Mouse (Mus musculus) hindbrain, embryonic 10.5 days (tissue): ENCODE measurements around the gene RPS10-NUDT3. TPM values are rescaled to one million over a fixed set of nuclear protein-coding genes. Genes with fewer than 3 reads are reported as not detected.

Experiments
- DNase-seq: peaks from one replicate; pipeline ENCODE4 v3.0.0-alpha.2; 2017; ENCODE audit warnings: low spot score
- H3K27ac ChIP-seq: fragments of 300-500 bp; sonication (generic); 2 replicates; pipeline ENCODE4 v1.5.1; 2016; ENCODE audit warnings: mild to moderate bottlenecking, moderate library complexity
- H3K27me3 ChIP-seq: fragments of 300-500 bp; sonication (generic); 2 replicates; pipeline ENCODE4 v1.6.1; 2016; ENCODE audit warnings: mild to moderate bottlenecking; ENCODE audit not compliant: poor library complexity, insufficient read depth, severe bottlenecking
- H3K36me3 ChIP-seq: fragments of 300-500 bp; sonication (generic); 2 replicates; pipeline ENCODE4 v1.6.1; 2016; ENCODE audit warnings: mild to moderate bottlenecking, moderate library complexity
- H3K4me1 ChIP-seq: fragments of 300-500 bp; sonication (generic); replicated peaks from 2 replicates; pipeline ENCODE4 v1.6.1; 2016; ENCODE audit warnings: mild to moderate bottlenecking
- H3K4me3 ChIP-seq: fragments of 300-500 bp; sonication (generic); 2 replicates; pipeline ENCODE4 v1.5.1; 2016; ENCODE audit warnings: mild to moderate bottlenecking, moderate library complexity
- H3K9me3 ChIP-seq: fragments of 300-500 bp; sonication (generic); 2 replicates; pipeline ENCODE4 v1.6.1; 2016; ENCODE audit warnings: mild to moderate bottlenecking, moderate library complexity
- WGBS: fragments of 180-500 bp; shearing (Covaris S2); methylation state at CpG from one replicate; pipeline ENCODE4 v1.1.7; 2016; 5-methylcytosine and 5-hydroxymethylcytosine counted together
- polyA plus RNA-seq: library from polyadenylated mRNA; unstranded; fragments of >200 nt; fragmentation: Nextera tagmentation; extraction: Ambion mirVana; gene quantifications from 2 replicates; pipeline ENCODE4 v1.2.1, GENCODE M21; 2016

The RPS10-NUDT3 gene
- 0.86 TPM in 1 of 2 replicates, not detected in the other for polyA plus RNA-seq

- WGBS = under 1% methylated on average over 72 of the region's 72 CpGs
- DNase-seq = peak; percentile 95
- Histone ChIP-seq H3K36me3 (peaks cover 47% of the 10 kb centered on the region), H3K27me3 (no peaks in the 10 kb centered on the region), H3K27ac (peak within 1 kb of the TSS; percentile 96), H3K4me3 (peak within 1 kb of the TSS; percentile 99), H3K9me3 (no peaks in the 10 kb centered on the region), H3K4me1 (peaks cover 50% of the 10 kb centered on the region)
These were observed at the start of gene RPS10-NUDT3 for GRCm38 (mm10) chr17:27634871-27635574. Gene RPS10-NUDT3 (minus strand): TSS chr17:27635222.

- peak overlapping the region; percentile 19 for H3K27ac ChIP-seq
- DNase-seq = peak; percentile 51
These were observed 44.1 kb upstream of the RPS10-NUDT3 start for GRCm38 (mm10) chr17:27678924-27679813.

GRCm38 (mm10) chr17:27677756-27678155 lies 42.7 kb upstream of the RPS10-NUDT3 start:
- Histone ChIP-seq H3K36me3 (no peaks in the 10 kb centered on the region), H3K27me3 (0 out of 2 replicates have a peak, but pooled peaks cover under 1% of the 10 kb centered on the region), H3K4me3 (no peak overlapping the region), H3K4me1 (peaks cover 19% of the 10 kb centered on the region), H3K9me3 (no peaks in the 10 kb centered on the region), H3K27ac (no peak overlapping the region)
- WGBS = 84% methylated on average over 5 of the region's 5 CpGs
- DNase-seq = no peak

More at GRCm38 (mm10) chr17:27678924-27679813, 44.1 kb upstream of the RPS10-NUDT3 start:
- no peaks in the 10 kb centered on the region for H3K9me3 ChIP-seq
- peaks cover 19% of the 10 kb centered on the region for H3K4me1 ChIP-seq
- peaks cover 15% of the 10 kb centered on the region for H3K27me3 ChIP-seq
- no peaks in the 10 kb centered on the region for H3K36me3 ChIP-seq
- H3K4me3 ChIP-seq = no peak overlapping the region
- 40% methylated on average over 11 of the region's 11 CpGs for WGBS

- WGBS = 80% methylated on average over 7 of the region's 7 CpGs
- H3K27me3 ChIP-seq = no peaks in the 10 kb centered on the region
- no peak overlapping the region for H3K4me3 ChIP-seq
- DNase-seq = no peak
- no peaks in the 10 kb centered on the region for H3K9me3 ChIP-seq
- no peak overlapping the region for H3K27ac ChIP-seq
- H3K4me1 ChIP-seq = peaks cover 19% of the 10 kb centered on the region
- H3K36me3 ChIP-seq = no peaks in the 10 kb centered on the region
These were observed 41.2 kb upstream of the RPS10-NUDT3 start for GRCm38 (mm10) chr17:27676270-27676669.

- Histone ChIP-seq H3K4me3 (no peak overlapping the region), H3K27me3 (no peaks in the 10 kb centered on the region), H3K36me3 (no peaks in the 10 kb centered on the region), H3K27ac (no peak overlapping the region), H3K4me1 (peaks cover 19% of the 10 kb centered on the region), H3K9me3 (no peaks in the 10 kb centered on the region)
- no peak for DNase-seq
- 68% methylated on average over 9 of the region's 9 CpGs for WGBS
These were observed 40.4 kb upstream of the RPS10-NUDT3 start for GRCm38 (mm10) chr17:27675453-27675852.

- Histone ChIP-seq H3K27me3 (no peaks in the 10 kb centered on the region), H3K36me3 (no peaks in the 10 kb centered on the region), H3K27ac (no peak overlapping the region), H3K4me3 (no peak overlapping the region), H3K9me3 (no peaks in the 10 kb centered on the region), H3K4me1 (peaks cover 4% of the 10 kb centered on the region)
- WGBS = 75% methylated on average over 7 of the region's 7 CpGs
- DNase-seq = no peak
These were observed 38.9 kb upstream of the RPS10-NUDT3 start for GRCm38 (mm10) chr17:27673945-27674344.

GRCm38 (mm10) chr17:27671720-27672119 lies 36.7 kb upstream of the RPS10-NUDT3 start:
- WGBS = 86% methylated on average over 6 of the region's 6 CpGs
- Histone ChIP-seq H3K4me3 (no peak overlapping the region), H3K27me3 (no peaks in the 10 kb centered on the region), H3K4me1 (no peaks in the 10 kb centered on the region; the same call in 1 of the 2 replicates), H3K36me3 (no peaks in the 10 kb centered on the region), H3K9me3 (no peaks in the 10 kb centered on the region), H3K27ac (no peak overlapping the region)
- DNase-seq = no peak

- Histone ChIP-seq H3K36me3 (no peaks in the 10 kb centered on the region), H3K9me3 (no peaks in the 10 kb centered on the region), H3K4me3 (no peak overlapping the region), H3K27me3 (peaks cover 41% of the 10 kb centered on the region), H3K4me1 (peaks cover 22% of the 10 kb centered on the region), H3K27ac (no peak overlapping the region)
- no peak for DNase-seq
- WGBS = 77% methylated on average over 7 of the region's 7 CpGs
These were observed 23.7 kb upstream of the RPS10-NUDT3 start for GRCm38 (mm10) chr17:27658767-27659166.

GRCm38 (mm10) chr17:27657123-27657522 lies 22.1 kb upstream of the RPS10-NUDT3 start:
- Histone ChIP-seq H3K9me3 (no peaks in the 10 kb centered on the region), H3K4me3 (no peak overlapping the region), H3K36me3 (no peaks in the 10 kb centered on the region), H3K4me1 (peaks cover 22% of the 10 kb centered on the region), H3K27ac (no peak overlapping the region), H3K27me3 (peaks cover 44% of the 10 kb centered on the region)
- no peak for DNase-seq
- WGBS = 70% methylated on average over 8 of the region's 8 CpGs

- Histone ChIP-seq H3K27me3 (peaks cover 44% of the 10 kb centered on the region), H3K9me3 (no peaks in the 10 kb centered on the region), H3K4me3 (peak overlapping the region; percentile 67; the same call in 1 of the 2 replicates), H3K4me1 (peaks cover 28% of the 10 kb centered on the region), H3K36me3 (no peaks in the 10 kb centered on the region), H3K27ac (no peak overlapping the region)
- WGBS = 20% methylated on average over 5 of the region's 5 CpGs
- DNase-seq = no peak
These were observed 21.4 kb upstream of the RPS10-NUDT3 start for GRCm38 (mm10) chr17:27656414-27656813.

GRCm38 (mm10) chr17:27656011-27656399 lies 21.0 kb upstream of the RPS10-NUDT3 start:
- H3K9me3 ChIP-seq = no peaks in the 10 kb centered on the region
- H3K4me1 ChIP-seq = peaks cover 28% of the 10 kb centered on the region
- 3% methylated on average over 14 of the region's 14 CpGs for WGBS
- H3K4me3 ChIP-seq = peak overlapping the region; percentile 67
- H3K27me3 ChIP-seq = peaks cover 47% of the 10 kb centered on the region
- peak; percentile 29 for DNase-seq
- H3K27ac ChIP-seq = peak overlapping the region; percentile 54; the same call in 1 of the 2 replicates
- H3K36me3 ChIP-seq = no peaks in the 10 kb centered on the region

GRCm38 (mm10) chr17:27655089-27656010 lies 20.3 kb upstream of the RPS10-NUDT3 start, which contains the start of gene Pacsin1:
Gene Pacsin1 (plus strand): TSS chr17:27655509.
- H3K9me3 ChIP-seq = no peaks in the 10 kb centered on the region
- H3K4me3 ChIP-seq = peak within 1 kb of the TSS; percentile 67
- 2% methylated on average over 65 of the region's 65 CpGs for WGBS
- H3K27ac ChIP-seq = peak within 1 kb of the TSS; percentile 54
- peaks cover 53% of the 10 kb centered on the region for H3K27me3 ChIP-seq
- no peaks in the 10 kb centered on the region for H3K36me3 ChIP-seq
- H3K4me1 ChIP-seq = peaks cover 28% of the 10 kb centered on the region
- DNase-seq = peak; percentile 55
